In genomic region chrX:139231143-139231542, GRCm38 (mm10) we compare ENCODE assay signal across 7 mouse cellular contexts. TPM values are rescaled to one million over a fixed set of nuclear protein-coding genes. Genes with fewer than 3 reads are reported as not detected.
DNase-seq lines count a peak whose midpoint lies in the region; ATAC-seq and TF ChIP-seq lines count a peak whose summit lies in the region.

No protein-coding gene starts in this region.

- no peak for TF ChIP-seq CTCF in gastrocnemius, adult 2 months (IDR thresholded peaks at IDR 0.05)

- H3K9me3 ChIP-seq in hindbrain, embryonic 13.5 days = no peaks in the 10 kb centered on the region
- no peaks in the 10 kb centered on the region for H3K9me3 ChIP-seq in limb, embryonic 11.5 days (ENCODE audit: control insufficient read depth, low read length)
- no peaks in the 10 kb centered on the region; the same call in 1 of the 2 replicates for H3K9me3 ChIP-seq in midbrain, embryonic 13.5 days

- intact Hi-C loops in gastrocnemius, adult 2 months (cut with DNase I) = no loop called here

- peak overlapping the region; percentile 63 for H3K4me3 ChIP-seq in gastrocnemius, adult 2 months
- peak overlapping the region; percentile 6; the same call in 1 of the 2 replicates for H3K4me3 ChIP-seq in hindbrain, embryonic 13.5 days
- no peak overlapping the region for H3K4me3 ChIP-seq in limb, embryonic 11.5 days (ENCODE audit: low read depth, low read length)
- peak overlapping the region; percentile 14; the same call in 1 of the 2 replicates for H3K4me3 ChIP-seq in midbrain, embryonic 13.5 days (replicated peaks)

- ATAC-seq in hindbrain, embryonic 13.5 days (ENCODE audit: low FRiP score) = peak; percentile 85
- no peak for ATAC-seq in limb, embryonic 11.5 days (ENCODE audit: insufficient number of reproducible peaks, low FRiP score, low TSS enrichment, low read depth)
- peak; percentile 91 for ATAC-seq in midbrain, embryonic 13.5 days

- 34% methylated on average over 9 of the region's 9 CpGs for WGBS in hindbrain, embryonic 13.5 days
- WGBS in limb, embryonic 11.5 days = 23% methylated on average over 9 of the region's 9 CpGs
- 33% methylated on average over 9 of the region's 9 CpGs for WGBS in midbrain, embryonic 13.5 days

- H3K27ac ChIP-seq in gastrocnemius, adult 2 months = peak overlapping the region; percentile 89
- H3K27ac ChIP-seq in hindbrain, embryonic 13.5 days = no peak overlapping the region
- H3K27ac ChIP-seq in limb, embryonic 11.5 days (replicated peaks; ENCODE audit: low read depth, low read length) = no peak overlapping the region
- H3K27ac ChIP-seq in midbrain, embryonic 13.5 days = no peak overlapping the region

- peak overlapping the region; percentile 36 for H3K4me2 ChIP-seq in hindbrain, embryonic 13.5 days
- H3K4me2 ChIP-seq in limb, embryonic 11.5 days (ENCODE audit: low read depth, severe bottlenecking) = no peak overlapping the region
- H3K4me2 ChIP-seq in midbrain, embryonic 13.5 days (replicated peaks) = peak overlapping the region; percentile 22

- DNase-seq in adipocyte (ENCODE audit: low spot score) = peak; percentile 56
- DNase-seq in cerebellum, postnatal 14 days = peak; percentile 44 to 60
- peak; percentile 84 for DNase-seq in gastrocnemius, adult 2 months
- DNase-seq in limb, embryonic 11.5 days (ENCODE audit: low spot score) = peak; percentile 46
- peak; percentile 61 for DNase-seq in testis, postnatal 10 days (ENCODE audit: low spot score)

- H3K9ac ChIP-seq in hindbrain, embryonic 13.5 days = no peak overlapping the region
- no peak overlapping the region for H3K9ac ChIP-seq in limb, embryonic 11.5 days (ENCODE audit: low read length)
- H3K9ac ChIP-seq in midbrain, embryonic 13.5 days (replicated peaks) = no peak overlapping the region

- no peaks in the 10 kb centered on the region for H3K36me3 ChIP-seq in hindbrain, embryonic 13.5 days
- H3K36me3 ChIP-seq in limb, embryonic 11.5 days (ENCODE audit: control insufficient read depth, insufficient read depth, low read length) = no peaks in the 10 kb centered on the region
- 0 out of 2 replicates have a peak, but pooled peaks cover 3% of the 10 kb centered on the region for H3K36me3 ChIP-seq in midbrain, embryonic 13.5 days

- no peaks in the 10 kb centered on the region for H3K27me3 ChIP-seq in hindbrain, embryonic 13.5 days
- H3K27me3 ChIP-seq in limb, embryonic 11.5 days (ENCODE audit: control insufficient read depth, insufficient read depth, low read length) = no peaks in the 10 kb centered on the region
- no peaks in the 10 kb centered on the region for H3K27me3 ChIP-seq in midbrain, embryonic 13.5 days

- H3K4me1 ChIP-seq in hindbrain, embryonic 13.5 days (replicated peaks) = no peaks in the 10 kb centered on the region
- no peaks in the 10 kb centered on the region for H3K4me1 ChIP-seq in limb, embryonic 11.5 days (ENCODE audit: control insufficient read depth, insufficient read depth, low read length)
- H3K4me1 ChIP-seq in midbrain, embryonic 13.5 days (replicated peaks) = no peaks in the 10 kb centered on the region

RNA-seq across cellular contexts. Expression of gene Mum1l1, which starts 21.3 kb away (rescaled TPM):
- 1 to 10 TPM; 4.6 to 6.1 TPM for total RNA-seq in gastrocnemius, adult 2 months (2021)
- polyA plus RNA-seq in hindbrain, embryonic 13.5 days (2015; fragmentation: Nextera tagmentation; extraction: Ambion mirVana) = 7.6 and 9.7 TPM in 2 replicates
- 43.5 TPM in 2 replicates for polyA plus RNA-seq in limb, embryonic 11.5 days (2014; fragmentation: Nextera tagmentation; extraction: Ambion mirVana)
- 7.5 and 9.3 TPM in 2 replicates for polyA plus RNA-seq in midbrain, embryonic 13.5 days (2015; fragmentation: Nextera tagmentation; extraction: Ambion mirVana)

RNA-seq across cellular contexts. Expression of gene 4933428M09Rik, which starts 52.1 kb away (rescaled TPM):
- not detected for total RNA-seq in gastrocnemius, adult 2 months (2021)
- polyA plus RNA-seq in hindbrain, embryonic 13.5 days (2015; fragmentation: Nextera tagmentation; extraction: Ambion mirVana) = not detected in 2 replicates
- not detected in 2 replicates for polyA plus RNA-seq in limb, embryonic 11.5 days (2014; fragmentation: Nextera tagmentation; extraction: Ambion mirVana)
- polyA plus RNA-seq in midbrain, embryonic 13.5 days (2015; fragmentation: Nextera tagmentation; extraction: Ambion mirVana) = not detected in 2 replicates
